Mouse (Mus musculus): ENCODE results near the gene Hoxa2. TPM values are rescaled to one million over a fixed set of nuclear protein-coding genes. Genes with fewer than 3 reads are reported as not detected.

Hoxa2 gene
- total and polyA plus RNA-seq, 3 experiments, result 0.26 TPM; not detected in 2

GRCm38 (mm10) chr6:52160511-52161335, 3.9 kb downstream of the Hoxa2 start:
- Histone ChIP-seq H3K36me3 (replicated peaks in 1 of 2; ENCODE audit: control insufficient read depth in 1 of 2, insufficient read depth in 1 of 2, low read length in 1 of 2) (peaks cover 6 to 40% of the 10 kb centered on the region in 2 experiments), H3K4me1 (ENCODE audit: control insufficient read depth in 1 of 2, insufficient read depth in 2 of 2) (peaks cover 2 to 17% of the 10 kb centered on the region in 2 experiments; a peak in 3 of 4 replicates), H3K27me3 (replicated peaks) (no peaks in the 10 kb centered on the region), H3K79me2 (replicated peaks; ENCODE audit: control insufficient read depth, extremely low read depth, insufficient read depth, poor library complexity, severe bottlenecking) (peaks cover 7% of the 10 kb centered on the region; the same call in 1 of the 2 replicates), H3K27ac (ENCODE audit: insufficient read depth, low read depth) (peak overlapping the region; percentile 40), H3K9ac (ENCODE audit: insufficient read depth, low read depth) (peak overlapping the region; percentile 96), H3K4me3 (replicated peaks in 1 of 3; ENCODE audit: low read depth in 2 of 3, low read length in 2 of 3, poor library complexity in 1 of 3) (peak overlapping the region; percentile 23 to 83 (median 52)), H3K4me2 (ENCODE audit: insufficient read depth, low read depth, poor library complexity, severe bottlenecking) (peak overlapping the region; percentile 95), H3K9me3 (replicated peaks; ENCODE audit: low read length) (no peaks in the 10 kb centered on the region)
- peak; percentile 25 for DNase-seq (ENCODE audit: extremely low read depth)
- in situ Hi-C loops (cut with MboI; ENCODE audit: low pct_ligation_motif_present, low pct_unique_long_range_greater_than_20kb, low sequenced_read_pairs), result no loop called here
- no peak for TF ChIP-seq JUN (IDR thresholded peaks at IDR 0.05; ENCODE audit: insufficient read depth, low read depth, low read length)
- 0 out of 2 replicates have a peak, but pooled peaks have one; percentile 13 for TF ChIP-seq CHD2 (IDR thresholded peaks at IDR 0.05; ENCODE audit: low read length)
- dilution Hi-C loops (cut with MboI; ENCODE audit: extremely low pct_ligation_motif_present, extremely low pct_unique_long_range_greater_than_20kb, low sequenced_read_pairs), result no loop called here

- H3K9ac ChIP-seq (ENCODE audit: insufficient read depth, low read depth), result peak overlapping the region; percentile 96
- no peak for TF ChIP-seq ZC3H11A (IDR thresholded peaks at IDR 0.05; ENCODE audit: low read depth, low read length)
- TF ChIP-seq MAX (IDR thresholded peaks at IDR 0.05; ENCODE audit: low read length), result no peak
- TF ChIP-seq CHD1 (IDR thresholded peaks at IDR 0.05; ENCODE audit: low read depth, low read length), result no peak
- no peak for TF ChIP-seq POLR2AphosphoS2 (IDR thresholded peaks at IDR 0.05; ENCODE audit: low read depth, low read length)
- TF ChIP-seq SIN3A (IDR thresholded peaks at IDR 0.05; ENCODE audit: low read length), result no peak
- TF ChIP-seq MAFK (IDR thresholded peaks at IDR 0.05; ENCODE audit: insufficient replicate concordance, low read length), result no peak
- no peak for TF ChIP-seq MEF2A (IDR thresholded peaks at IDR 0.05; ENCODE audit: borderline replicate concordance, low read depth, low read length)
- TF ChIP-seq BHLHE40 (IDR thresholded peaks at IDR 0.05; ENCODE audit: low read depth, low read length), result no peak
- no peak for TF ChIP-seq MXI1 (IDR thresholded peaks at IDR 0.05; ENCODE audit: low read depth, low read length)
- peak; percentile 72 for TF ChIP-seq ELF1 (IDR thresholded peaks at IDR 0.05; ENCODE audit: low read depth, low read length)
- TF ChIP-seq POLR2A (IDR thresholded peaks at IDR 0.05; ENCODE audit: low read depth, low read length), result peak; percentile 39; the same call in 1 of the 2 replicates
- no peak for TF ChIP-seq JUND (conservative IDR thresholded peaks at IDR 0.05; ENCODE audit: low read depth, low read length)
- no peak for TF ChIP-seq NRF1 (IDR thresholded peaks at IDR 0.05; ENCODE audit: low read depth, low read length)
- TF ChIP-seq HCFC1 (IDR thresholded peaks at IDR 0.05; ENCODE audit: low read depth, low read length), result no peak
- no peak for TF ChIP-seq ZNF384 (IDR thresholded peaks at IDR 0.05; ENCODE audit: low read depth, low read length)
- TF ChIP-seq NELFE (IDR thresholded peaks at IDR 0.05; ENCODE audit: low read depth, low read length), result peak; percentile 43; the same call in 1 of the 2 replicates
- peak; percentile 36; the same call in 1 of the 2 replicates for TF ChIP-seq ZMIZ1 (IDR thresholded peaks at IDR 0.05; ENCODE audit: low read depth, low read length)
- no peak for TF ChIP-seq GABPA (IDR thresholded peaks at IDR 0.05; ENCODE audit: insufficient replicate concordance, low read depth, low read length)
- TF ChIP-seq ZKSCAN1 (IDR thresholded peaks at IDR 0.05; ENCODE audit: borderline replicate concordance, low read depth, low read length), result no peak
- TF ChIP-seq CTCF (conservative IDR thresholded peaks at IDR 0.05 in 1 of 2, IDR thresholded peaks at IDR 0.05 in 1 of 2; ENCODE audit: low read depth in 2 of 2, low read length in 2 of 2), result no peak
- peak; percentile 31; the same call in 1 of the 2 replicates for TF ChIP-seq MAZ (IDR thresholded peaks at IDR 0.05; ENCODE audit: low read depth, low read length)
- no peak for TF ChIP-seq SMC3 (IDR thresholded peaks at IDR 0.05; ENCODE audit: low read depth, low read length)
- TF ChIP-seq KAT2A (IDR thresholded peaks at IDR 0.05; ENCODE audit: insufficient replicate concordance, low read length), result no peak
- peak; percentile 79 for TF ChIP-seq IRF4 (IDR thresholded peaks at IDR 0.05; ENCODE audit: low read depth, low read length)
- 0 out of 2 replicates have a peak, but pooled peaks have one; percentile 17 for TF ChIP-seq TBP (conservative IDR thresholded peaks at IDR 0.05; ENCODE audit: low read depth, low read length)
- TF ChIP-seq TCF12 (IDR thresholded peaks at IDR 0.05; ENCODE audit: low read depth, low read length), result peak; percentile 34; the same call in 1 of the 2 replicates
- TF ChIP-seq CHD2 (IDR thresholded peaks at IDR 0.05; ENCODE audit: low read length), result peak; percentile 72; the same call in 1 of the 2 replicates
- no peak for TF ChIP-seq USF1 (IDR thresholded peaks at IDR 0.05; ENCODE audit: low read depth, low read length)
- TF ChIP-seq MYC (IDR thresholded peaks at IDR 0.05; ENCODE audit: low read depth, low read length), result no peak
- peak; percentile 71 for TF ChIP-seq EP300 (IDR thresholded peaks at IDR 0.05; ENCODE audit: low read length)
Observed at GRCm38 (mm10) chr6:52159979-52160378, 4.7 kb downstream of the Hoxa2 start.

More at GRCm38 (mm10) chr6:52159979-52160378, 4.7 kb downstream of the Hoxa2 start:
- peak; percentile 76 for DNase-seq (ENCODE audit: extremely low read depth)
- Histone ChIP-seq H3K27ac (ENCODE audit: insufficient read depth, low read depth) (peak overlapping the region; percentile 45), H3K9me3 (replicated peaks; ENCODE audit: low read length) (no peaks in the 10 kb centered on the region), H3K4me2 (ENCODE audit: insufficient read depth, low read depth, poor library complexity, severe bottlenecking) (peak overlapping the region; percentile 95), H3K36me3 (replicated peaks in 1 of 2; ENCODE audit: control insufficient read depth in 1 of 2, insufficient read depth in 1 of 2, low read length in 1 of 2) (peaks cover 6 to 37% of the 10 kb centered on the region in 2 experiments), H3K4me1 (ENCODE audit: control insufficient read depth in 1 of 2, insufficient read depth in 2 of 2) (peaks cover 2 to 17% of the 10 kb centered on the region in 2 experiments; a peak in 3 of 4 replicates), H3K4me3 (replicated peaks in 1 of 3; ENCODE audit: low read depth in 2 of 3, low read length in 2 of 3, poor library complexity in 1 of 3) (peak overlapping the region; percentile 83 to 92 (median 88)), H3K27me3 (replicated peaks) (no peaks in the 10 kb centered on the region), H3K79me2 (replicated peaks; ENCODE audit: control insufficient read depth, extremely low read depth, insufficient read depth, poor library complexity, severe bottlenecking) (peaks cover 7% of the 10 kb centered on the region; the same call in 1 of the 2 replicates)
- in situ Hi-C loops (cut with MboI; ENCODE audit: low pct_ligation_motif_present, low pct_unique_long_range_greater_than_20kb, low sequenced_read_pairs), result no loop called here
- dilution Hi-C loops (cut with MboI; ENCODE audit: extremely low pct_ligation_motif_present, extremely low pct_unique_long_range_greater_than_20kb, low sequenced_read_pairs), result no loop called here
